Mouse (Mus musculus) cerebellum, adult 11-12 months (tissue): ENCODE measurements at regions not wholly inside any gene's neighbourhood (a gene's known extent, or its start where the extent isn't known, plus 50 kb on each side); places are given as distances from the start of the nearest gene placed in this dataset.

Experiments
- DNase-seq: peaks from one replicate; pipeline ENCODE4 v3.0.0; 2022

DNA sequence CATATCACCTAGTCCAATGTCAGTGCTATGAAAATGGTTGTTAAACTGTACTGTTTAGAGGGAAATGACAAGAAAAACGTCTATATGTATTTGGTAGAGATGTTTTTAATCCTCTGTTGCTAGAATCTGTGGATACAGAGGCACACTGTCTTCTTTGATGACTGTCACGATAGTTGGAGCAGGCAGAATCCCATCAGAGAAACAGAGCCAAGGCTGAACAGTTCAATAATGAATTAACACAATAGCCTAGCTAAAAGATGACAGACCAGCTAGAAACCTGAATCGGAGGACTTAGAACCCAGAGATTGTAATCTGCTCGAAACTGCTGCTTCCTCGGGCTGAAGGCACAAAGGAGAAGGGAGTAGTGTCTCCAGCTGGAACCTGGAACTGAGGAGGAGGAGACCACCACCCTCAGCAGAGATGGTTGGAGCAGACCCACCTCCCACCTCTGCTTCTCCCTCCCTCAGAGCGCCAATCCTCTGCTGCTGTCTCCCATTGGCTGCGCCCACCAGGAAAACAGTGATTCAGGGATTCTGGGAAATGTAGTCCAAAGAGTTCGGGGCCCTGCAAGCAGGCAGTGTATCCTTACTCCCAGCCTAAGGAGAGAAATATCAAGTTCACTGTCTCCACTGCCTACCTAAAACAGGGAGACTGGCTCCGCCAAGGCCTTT, 98.2 kb upstream of the Mgme1 start:
- DNase-seq: peak; percentile 82

DNA sequence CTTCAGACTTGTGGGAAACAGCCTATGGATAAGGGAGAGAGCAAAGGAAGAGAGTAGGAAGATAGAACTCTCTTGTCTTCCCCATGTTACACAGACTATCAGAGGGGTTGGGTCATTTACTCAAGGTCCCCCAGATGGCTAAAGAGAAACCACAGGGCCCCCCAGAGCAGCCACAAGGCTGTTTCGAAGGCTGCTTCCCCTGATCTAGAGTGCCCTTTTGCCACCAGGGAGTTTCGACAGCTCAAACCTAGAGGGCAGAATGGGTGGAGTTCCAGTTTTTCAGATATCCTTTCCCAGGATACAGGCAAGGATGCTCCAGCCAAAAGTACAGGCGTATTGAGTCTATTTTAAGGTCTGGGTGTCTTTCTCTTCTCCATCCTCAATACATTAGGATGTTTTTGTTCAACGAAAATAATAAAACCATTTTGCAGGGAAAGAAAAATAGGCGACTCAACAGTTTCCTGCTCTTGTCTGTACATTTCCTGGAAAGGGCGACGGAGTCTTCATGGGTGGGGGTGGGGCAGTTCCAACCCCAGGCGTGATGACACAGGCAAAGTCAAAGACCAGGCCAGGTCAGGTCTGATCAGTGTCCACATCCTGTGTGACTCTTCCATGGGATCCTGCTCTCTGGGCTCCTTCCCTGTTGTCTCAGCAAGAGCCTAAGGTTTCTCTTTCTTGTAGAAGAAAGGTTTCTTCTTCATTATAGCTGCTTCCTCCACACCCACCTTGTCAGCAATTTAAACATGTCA, 96.9 kb upstream of the Mgme1 start:
- DNase-seq: no peak

DNA sequence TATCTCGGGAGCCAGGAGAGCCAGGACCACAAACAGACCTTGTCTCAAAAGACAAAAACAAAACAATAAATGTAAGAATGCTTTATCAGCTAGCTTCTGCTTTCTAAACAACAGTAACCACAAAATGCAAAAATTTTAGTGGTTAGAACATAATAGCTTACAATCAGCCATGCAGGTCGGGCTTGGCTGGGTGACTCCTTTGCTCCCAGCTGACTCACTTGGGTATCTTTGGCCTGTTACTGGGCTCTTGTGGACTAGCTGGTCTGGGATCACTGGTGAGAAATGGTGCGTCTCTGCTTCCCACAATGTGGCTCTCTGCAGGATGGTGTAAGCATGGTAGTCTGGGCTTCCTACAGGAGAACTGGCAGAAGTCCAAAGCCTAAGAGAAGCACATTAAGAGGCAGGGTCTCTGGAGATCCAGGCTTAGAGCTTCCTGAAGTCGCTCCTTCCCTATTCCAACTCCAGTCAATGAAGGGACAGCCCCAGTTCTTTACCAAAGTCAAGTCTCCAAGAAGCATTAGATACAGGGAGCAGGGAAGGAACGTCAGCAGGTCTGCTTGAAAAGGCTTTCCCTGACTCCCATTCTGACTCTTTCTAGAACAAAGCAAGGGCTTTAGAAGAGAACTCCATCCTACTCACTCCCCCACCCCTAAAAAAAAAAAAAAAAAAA, 96.0 kb upstream of the Mgme1 start:
- DNase-seq: no peak

DNA sequence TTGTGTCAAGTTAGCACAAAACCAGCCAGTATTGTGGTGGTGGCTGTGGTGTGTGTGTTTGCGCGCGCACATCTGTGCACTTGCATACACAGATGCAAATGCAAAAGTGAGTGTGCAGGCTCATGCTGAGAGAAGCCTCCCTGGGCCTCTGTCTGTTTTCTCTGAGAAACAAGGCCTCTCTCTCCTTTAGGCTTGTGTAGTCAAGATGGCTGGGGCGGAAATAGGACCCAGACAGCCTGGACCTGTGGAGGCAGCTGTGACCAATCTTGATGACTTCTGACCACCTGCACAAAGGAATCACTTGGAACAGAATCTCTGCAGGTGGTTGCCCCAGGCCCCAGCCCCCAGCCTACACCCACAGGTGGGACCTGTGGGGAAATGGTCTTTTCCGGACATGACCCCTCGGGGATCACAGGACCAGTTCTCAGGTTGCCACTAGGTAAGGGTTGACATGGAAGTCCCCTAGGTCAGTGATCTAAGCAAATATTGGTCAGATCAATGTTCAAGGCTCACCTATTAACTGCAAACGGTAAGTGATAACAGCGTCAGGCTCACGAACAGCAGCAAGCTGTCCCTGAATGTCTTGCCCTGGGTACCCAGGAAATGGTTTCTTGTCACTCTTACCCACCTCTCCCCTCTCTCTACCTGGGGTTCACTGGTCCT, 93.8 kb upstream of the Mgme1 start:
- no peak for DNase-seq

DNA sequence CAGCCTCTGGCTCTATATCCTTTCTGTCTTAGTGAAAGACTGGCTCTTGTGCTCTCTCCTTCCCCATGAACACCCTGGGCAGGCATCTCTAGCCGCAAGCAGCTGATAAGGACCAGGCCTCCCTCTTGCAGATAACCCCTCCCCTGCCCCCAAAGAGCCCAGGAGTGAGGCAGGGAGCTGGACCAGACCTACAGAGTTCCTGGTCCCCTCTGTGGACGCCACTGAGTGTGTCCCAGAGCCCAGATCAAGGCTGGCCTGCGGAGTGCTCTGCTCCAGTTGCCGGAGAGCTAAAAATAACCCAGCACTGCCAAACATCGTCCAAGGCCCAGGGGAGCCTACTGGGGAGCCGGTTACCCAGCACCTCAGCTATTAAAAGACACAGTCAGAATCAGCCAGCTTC, 93.2 kb upstream of the Mgme1 start:
- DNase-seq: no peak

DNA sequence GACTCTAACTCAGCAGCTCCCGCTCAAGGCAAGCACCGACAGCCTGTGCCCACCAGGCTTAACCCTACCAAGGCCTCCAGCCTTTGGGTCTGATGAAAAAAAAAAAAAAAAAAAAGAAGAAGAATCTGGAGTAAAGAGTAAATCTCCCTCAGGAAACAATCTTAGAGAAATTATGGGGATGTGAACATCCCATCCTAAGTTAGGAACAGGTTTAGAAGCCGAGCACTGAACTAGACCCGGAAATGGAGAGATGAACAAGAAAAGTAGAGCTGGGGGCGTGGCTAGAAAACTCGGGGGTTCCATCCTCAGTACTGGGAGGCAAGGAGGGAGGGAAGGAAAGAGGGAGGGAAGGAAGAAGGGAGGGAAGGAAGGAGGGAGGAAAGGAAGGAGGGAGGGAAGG, 92.5 kb upstream of the Mgme1 start:
- DNase-seq: no peak

DNA sequence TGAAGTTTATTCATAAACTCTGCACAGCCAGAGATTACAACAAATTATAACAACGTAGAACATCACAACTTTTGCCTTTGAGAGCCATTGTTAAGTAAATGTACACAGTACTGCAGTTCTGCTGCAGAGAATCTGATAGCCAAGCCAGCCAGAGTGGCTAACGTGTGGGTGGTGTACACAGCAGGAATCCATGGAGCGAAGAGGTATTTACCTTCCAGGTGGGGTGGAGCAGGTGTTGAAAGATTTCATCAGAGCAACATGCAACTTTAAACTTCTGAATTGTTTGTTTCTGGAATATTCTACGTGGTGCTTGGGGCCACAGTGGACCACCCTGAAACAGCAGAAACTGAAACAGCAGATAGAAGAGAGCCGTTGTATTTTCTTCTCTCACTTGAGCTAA, 88.4 kb upstream of the Mgme1 start:
- no peak for DNase-seq

- no peak for DNase-seq
Measured at GRCm38 (mm10) chr2:144182542-144182941, 87.9 kb upstream of the Mgme1 start.

- no peak for DNase-seq
Measured at GRCm38 (mm10) chr2:144183371-144183944, 87.0 kb upstream of the Mgme1 start.

DNA sequence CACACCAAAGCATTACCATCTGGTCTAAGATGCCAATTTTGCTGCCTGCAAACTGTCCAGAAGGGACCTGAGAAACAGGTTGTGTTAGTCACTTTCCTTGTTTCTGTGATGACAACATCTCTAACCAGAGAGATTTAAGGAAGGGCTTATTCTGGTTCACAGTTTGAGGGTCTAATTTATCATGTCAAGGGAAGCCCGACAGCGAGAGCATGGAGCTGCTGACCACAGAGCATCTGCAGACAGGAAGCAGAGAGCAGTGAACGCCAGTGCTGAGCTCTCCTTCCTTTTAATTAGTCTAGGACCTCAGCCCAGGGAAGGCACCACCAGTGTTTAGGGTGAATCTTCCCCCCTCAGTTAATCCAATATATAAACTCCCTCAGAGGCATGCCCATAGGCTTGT, 85.3 kb upstream of the Mgme1 start:
- DNase-seq: no peak

DNA sequence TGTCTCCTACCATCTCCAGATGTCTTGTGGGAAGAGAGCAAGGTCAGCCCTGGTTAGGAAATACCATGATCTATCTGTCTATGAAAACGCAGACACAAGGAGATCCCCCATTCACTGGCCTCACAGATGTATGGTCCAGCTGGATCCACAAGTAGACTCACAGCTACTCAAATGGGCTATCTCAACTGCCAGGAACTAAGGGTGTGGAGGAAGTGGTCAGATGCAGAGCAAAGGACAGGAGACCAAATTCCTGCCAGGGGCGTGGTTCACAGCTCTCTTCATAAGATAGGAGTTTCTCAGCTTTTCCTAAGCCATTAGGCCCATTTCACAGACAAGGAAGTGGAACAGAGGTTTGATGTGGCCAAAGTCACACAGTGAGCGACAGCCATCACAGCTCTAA, 84.0 kb upstream of the Mgme1 start:
- DNase-seq: no peak

- DNase-seq: no peak
Measured at GRCm38 (mm10) chr2:144188076-144188475, 82.4 kb upstream of the Mgme1 start.

GRCm38 (mm10) chr2:144188485-144188884, 82.0 kb upstream of the Mgme1 start:
- no peak for DNase-seq

DNA sequence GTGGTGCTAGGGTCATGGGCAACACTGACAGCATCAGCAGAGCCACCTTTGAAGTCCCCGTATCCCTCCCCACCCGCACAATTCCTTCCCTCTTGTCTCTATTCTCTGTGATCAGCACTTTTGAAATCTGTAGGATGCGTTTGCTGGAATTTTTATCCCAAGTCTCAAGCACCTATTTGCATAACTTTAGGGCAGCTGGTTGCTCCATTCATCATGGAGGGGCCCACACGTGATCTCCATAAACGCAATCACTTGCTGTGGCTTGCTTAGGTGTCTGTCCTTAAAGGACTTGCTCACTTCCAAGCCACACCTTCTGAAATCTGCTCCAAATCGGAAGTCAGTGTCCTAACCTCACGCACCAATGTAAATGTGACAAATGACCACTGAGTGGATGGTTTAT, 80.7 kb upstream of the Mgme1 start:
- no peak for DNase-seq

- no peak for DNase-seq
Measured at GRCm38 (mm10) chr2:144191018-144191417, 79.4 kb upstream of the Mgme1 start.

DNA sequence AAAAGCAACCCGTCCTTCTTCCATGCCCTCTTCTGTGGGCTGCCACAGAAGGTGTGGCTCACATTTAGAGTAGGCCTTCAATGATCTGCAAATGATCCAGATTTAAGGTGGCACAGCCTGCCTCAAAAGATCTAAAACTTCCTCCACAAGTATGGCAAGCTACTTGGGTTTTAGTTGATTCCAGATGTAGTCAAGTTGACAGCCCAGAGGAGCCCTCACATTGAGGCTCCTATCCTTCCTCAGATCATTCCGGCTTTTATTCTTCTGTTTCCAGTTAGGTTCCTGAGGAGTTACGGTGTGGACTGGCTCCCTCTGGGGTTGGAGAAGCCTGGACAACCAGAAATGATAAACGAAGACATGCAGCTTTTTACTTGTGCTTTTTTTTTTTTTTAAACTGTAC, 78.8 kb upstream of the Mgme1 start:
- no peak for DNase-seq

GRCm38 (mm10) chr2:144192428-144192827, 78.0 kb upstream of the Mgme1 start:
- DNase-seq: no peak

- no peak for DNase-seq
Measured at GRCm38 (mm10) chr2:144195851-144196250, 74.6 kb upstream of the Mgme1 start.

DNA sequence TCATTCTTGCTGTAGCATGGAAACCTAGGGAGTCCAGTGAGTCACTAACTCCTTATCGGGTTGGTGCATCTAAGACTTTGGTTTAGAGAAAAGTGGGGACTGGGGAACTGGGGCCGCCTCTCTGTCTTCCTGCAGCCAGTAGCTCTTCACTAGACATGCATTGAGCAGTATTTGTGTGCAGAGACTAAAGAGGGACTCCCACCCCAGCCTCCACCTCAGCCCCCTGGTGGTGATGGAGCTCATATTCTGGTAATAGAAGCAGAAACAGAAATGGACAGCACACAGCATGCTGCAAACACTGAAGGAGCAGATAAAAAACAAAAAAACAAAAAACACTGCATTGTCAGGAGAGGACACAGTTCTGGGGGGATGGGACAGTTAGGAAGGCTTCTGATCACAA, 73.3 kb upstream of the Mgme1 start:
- DNase-seq: no peak

DNA sequence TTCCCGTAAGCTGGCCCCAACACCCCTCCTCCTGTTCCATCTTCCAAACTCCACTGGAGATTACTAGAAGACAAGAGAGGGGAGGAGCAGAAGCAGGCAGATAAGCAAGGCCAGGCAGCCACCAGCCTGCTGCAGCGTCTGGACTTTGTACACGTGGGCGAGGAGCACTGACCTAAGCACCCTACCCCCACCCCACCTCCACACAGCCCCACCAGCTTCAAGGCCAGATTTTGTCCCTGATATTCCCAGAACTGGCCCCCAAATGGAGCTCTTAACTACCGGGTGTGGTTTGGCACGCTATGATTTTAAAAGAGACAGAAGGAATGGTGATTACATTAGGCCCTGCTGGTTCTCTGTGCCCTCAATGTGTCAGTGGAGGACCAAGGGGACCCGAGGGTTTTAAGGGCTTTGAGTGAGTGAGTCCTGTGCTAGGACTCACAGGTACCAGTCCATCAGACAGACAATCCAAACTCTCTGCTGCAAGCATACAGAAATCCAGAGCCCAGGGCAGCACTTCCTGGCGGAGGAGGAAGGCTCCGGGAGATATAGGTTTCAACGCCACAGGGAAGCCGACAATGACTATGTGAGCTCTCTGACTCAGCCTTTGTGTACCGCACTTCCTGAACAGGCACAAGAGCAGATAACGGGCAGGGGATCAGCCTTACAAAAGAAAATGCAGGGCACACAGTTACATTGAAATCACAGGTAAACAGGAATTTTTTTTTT, 72.0 kb upstream of the Mgme1 start:
- DNase-seq: no peak
